Mouse (Mus musculus): Measurements from ENCODE around the gene Ppm1l.

- TF ChIP-seq CTCF (conservative IDR thresholded peaks at IDR 0.05; ENCODE audit: low read length) (no peak), NANOG (IDR thresholded peaks at IDR 0.05; ENCODE audit: borderline replicate concordance, low read length) (no peak)
These were observed 262.1 kb downstream of the Ppm1l start for GRCm38 (mm10) chr3:69578791-69579190.
